Mouse (Mus musculus) gastrocnemius, adult 18-20 months (tissue): ENCODE data around the gene Olfr195. TPM values are rescaled to one million over a fixed set of nuclear protein-coding genes. Genes with fewer than 3 reads are reported as not detected.
"Not testable (repeated sequence)": the region's sequence is repeated elsewhere in the genome, so short reads cannot be mapped to it uniquely, and the experiment has no call there.

Source experiments
- DNase-seq: peaks from one replicate; pipeline ENCODE4 v3.0.0; 2021; ENCODE audit warnings: low spot score
- long read RNA-seq, 2 experiments: library from polyadenylated mRNA; stranded (forward); transcript quantifications; one replicate each; pipeline ENCODE4 v2.0.0; 2021
- total RNA-seq, 2 experiments: library from RNA; stranded (reverse); gene quantifications; 2 replicates each; pipeline ENCODE4 v1.2.3; 2021

Gene Olfr195
- not detected for total RNA-seq
- long read RNA-seq, experiment 1 = 0 reads
- long read RNA-seq, experiment 2 = 0 reads

GRCm38 (mm10) chr16:59146746-59147145 lies at the start of gene Olfr195:
Olfr195 (plus strand) TSS chr16:59147046.
- DNase-seq = no peak

GRCm38 (mm10) chr16:59105312-59105711 lies 41.5 kb upstream of the Olfr195 start:
- no peak for DNase-seq

- DNase-seq = not testable (repeated sequence)
These were observed 38.3 kb upstream of the Olfr195 start for GRCm38 (mm10) chr16:59108522-59108921.

- no peak for DNase-seq
These were observed 35.1 kb upstream of the Olfr195 start, which contains the start of gene Olfr193 for GRCm38 (mm10) chr16:59111781-59112180. Olfr193 (minus strand) TSS chr16:59111881.

- DNase-seq = no peak
These were observed 25.9 kb upstream of the Olfr195 start, which contains the start of gene Olfr194 for GRCm38 (mm10) chr16:59120969-59121368. Olfr194 (minus strand) TSS chr16:59121069.

- no peak for DNase-seq
These were observed 16.1 kb upstream of the Olfr195 start for GRCm38 (mm10) chr16:59130740-59131139.

- no peak for DNase-seq
These were observed 5.7 kb upstream of the Olfr195 start for GRCm38 (mm10) chr16:59141105-59141504.

GRCm38 (mm10) chr16:59151996-59152395 lies 5.2 kb downstream of the Olfr195 start:
- no peak for DNase-seq

GRCm38 (mm10) chr16:59170354-59170753 lies 23.5 kb downstream of the Olfr195 start, which contains the start of gene Olfr196:
Olfr196 (minus strand) TSS chr16:59170454.
- no peak for DNase-seq

Other genes with a start within 250 kb of the Olfr195 start
- gene Olfr181, start 218.3 kb upstream of the Olfr195 start, total RNA-seq = not detected
- gene Olfr180, start 217.7 kb upstream of the Olfr195 start, total RNA-seq = not detected
- not detected for gene Olfr183, start 151.7 kb upstream of the Olfr195 start, total RNA-seq
- not detected for gene Olfr186, start 116.8 kb upstream of the Olfr195 start, total RNA-seq
- not detected for gene Olfr187, start 107.3 kb upstream of the Olfr195 start, total RNA-seq
- not detected for gene Olfr190, start 69.0 kb upstream of the Olfr195 start, total RNA-seq
- gene Olfr191, start 57.2 kb upstream of the Olfr195 start, total RNA-seq = not detected
- not detected for gene Olfr193, start 35.2 kb upstream of the Olfr195 start, total RNA-seq
- gene Olfr194, start 26.0 kb upstream of the Olfr195 start, total RNA-seq = not detected
- not detected for gene Olfr196, start 23.4 kb downstream of the Olfr195 start, total RNA-seq
- gene Olfr198, start 56.5 kb downstream of the Olfr195 start, total RNA-seq = not detected
- gene Olfr199, start 72.7 kb downstream of the Olfr195 start, total RNA-seq = not detected
- not detected for gene Olfr201, start 125.6 kb downstream of the Olfr195 start, total RNA-seq
- gene Olfr202, start 139.7 kb downstream of the Olfr195 start, total RNA-seq = not detected
- not detected for gene Olfr203, start 151.8 kb downstream of the Olfr195 start, total RNA-seq
- gene Olfr204, start 171.2 kb downstream of the Olfr195 start, total RNA-seq = not detected
- gene Olfr205, start 184.1 kb downstream of the Olfr195 start, total RNA-seq = not detected
- not detected for gene Olfr206, start 202.2 kb downstream of the Olfr195 start, total RNA-seq
- gene Olfr209, start 216.9 kb downstream of the Olfr195 start, total RNA-seq = not detected